Mouse (Mus musculus): ENCODE measurements around the gene Ms4a7. TPM values are rescaled to one million over a fixed set of nuclear protein-coding genes. Genes with fewer than 3 reads are reported as not detected.
"Not testable (repeated sequence)": the region's sequence is repeated elsewhere in the genome, so short reads cannot be mapped to it uniquely, and the experiment has no call there.

The Ms4a7 gene
- 1 to 10 TPM; 1.3 to 1.8 TPM for total RNA-seq (2021)
- long read RNA-seq, experiment 1, partial matches to known transcripts: 0 of 3 reads
- long read RNA-seq, experiment 1, other reads (novel, unspliced or antisense): 0 of 3 reads
- long read RNA-seq, experiment 2, partial matches to known transcripts: 0 of 2 reads
- long read RNA-seq, experiment 2, other reads (novel, unspliced or antisense): 0 of 2 reads

DNA sequence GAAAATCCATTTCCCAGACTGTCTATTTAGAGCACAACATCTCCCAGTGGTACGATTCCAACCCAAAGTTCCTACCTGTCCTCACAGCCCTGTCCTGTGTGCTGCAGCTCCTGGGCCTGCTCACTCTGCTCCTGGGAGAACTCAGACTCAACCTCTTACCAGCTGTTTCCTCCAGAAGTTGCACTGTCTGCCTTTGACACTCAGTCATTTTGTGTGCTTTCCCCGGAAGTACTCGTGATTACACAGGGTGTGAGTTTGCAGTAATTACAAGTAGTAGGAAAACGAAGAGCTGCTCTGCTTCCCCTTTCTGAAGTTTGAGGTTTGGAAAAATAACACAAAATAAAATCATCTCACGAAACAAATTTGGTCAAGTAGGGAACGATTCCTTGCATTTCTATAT is at the start of gene Ms4a7:
Gene Ms4a7 (minus strand): TSS at position 215 of the 400 bp plus-strand sequence.
- no peak for DNase-seq

DNA sequence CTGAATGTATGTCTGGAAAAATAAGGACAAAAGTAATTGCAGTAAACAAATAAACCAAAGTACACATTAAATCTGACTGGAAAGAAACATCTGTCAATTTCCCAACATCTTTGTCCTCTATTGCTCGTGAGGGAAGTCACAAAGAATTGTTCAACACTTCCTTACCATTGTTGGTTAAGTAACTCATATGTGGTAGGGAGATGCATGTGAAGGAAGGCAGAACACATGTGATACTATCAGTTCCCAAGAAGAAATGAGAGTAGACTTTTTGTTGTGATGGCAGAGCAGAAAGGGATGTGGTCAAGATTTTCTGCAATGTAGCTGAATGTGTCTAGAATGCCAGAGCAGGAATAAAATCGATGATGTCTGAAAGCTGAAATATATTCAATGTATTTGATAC is 40.5 kb upstream of the Ms4a7 start:
- no peak for DNase-seq

DNA sequence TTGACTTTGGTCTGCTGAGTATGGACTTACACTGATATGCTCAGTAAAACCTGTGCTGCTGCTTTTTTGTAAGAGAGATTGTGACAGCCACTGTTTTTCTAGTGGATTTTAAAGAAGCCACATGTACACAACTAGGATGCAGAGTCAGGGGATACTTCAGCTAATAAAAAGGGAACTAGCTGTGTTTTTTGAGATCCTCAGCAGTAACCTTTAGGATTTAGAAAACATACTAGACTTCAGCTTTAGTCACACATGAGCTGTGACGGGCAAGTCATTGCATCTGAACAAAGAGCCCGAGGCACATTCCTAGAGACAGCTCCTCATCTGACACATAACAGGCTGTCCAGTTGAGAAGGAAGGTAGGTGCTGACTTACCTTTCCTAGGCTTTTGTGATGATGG is 39.3 kb upstream of the Ms4a7 start, which contains the start of gene Ms4a4a:
Gene Ms4a4a (plus strand): TSS at position 251 of the 400 bp plus-strand sequence.
- DNase-seq: no peak

DNA sequence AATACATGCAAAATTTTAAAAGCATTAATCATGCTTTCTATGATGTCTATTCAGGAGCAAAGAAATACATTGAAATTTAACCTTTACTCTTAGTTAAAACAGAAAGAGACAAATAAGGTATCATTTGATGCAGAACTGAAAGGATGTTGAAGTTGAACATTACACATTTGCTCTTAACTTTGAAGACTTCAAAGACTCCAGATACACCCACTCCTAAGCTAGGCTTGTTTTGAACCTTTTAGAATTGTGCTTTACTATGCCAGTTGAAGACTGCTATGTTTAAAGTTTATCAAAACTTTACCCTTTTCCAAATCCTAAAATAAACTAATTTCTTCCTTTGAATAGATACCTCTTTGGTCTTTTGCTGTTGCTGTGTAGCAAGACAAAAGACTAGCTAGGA is 35.2 kb upstream of the Ms4a7 start:
- DNase-seq: no peak

- DNase-seq: no peak
Observed at GRCm38 (mm10) chr19:11368310-11368709, 32.4 kb upstream of the Ms4a7 start.

DNA sequence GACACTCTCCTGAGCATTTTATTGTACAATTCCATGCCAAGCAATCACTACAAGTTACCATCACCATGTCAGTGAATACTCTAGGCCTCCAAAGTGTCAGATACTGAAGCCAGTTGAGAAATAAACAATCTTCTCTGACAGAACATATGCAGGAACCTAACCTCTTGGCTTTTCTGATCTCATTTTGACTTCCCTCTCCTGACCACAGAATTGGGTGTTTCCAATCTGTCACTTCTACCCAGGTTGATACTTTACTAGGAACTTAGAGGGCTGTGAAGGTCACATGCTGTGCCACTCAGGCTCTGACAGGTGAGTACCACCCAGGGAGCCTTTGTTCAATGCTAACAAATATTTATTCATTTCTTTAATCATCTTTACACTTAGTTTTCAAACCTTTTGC is 26.1 kb upstream of the Ms4a7 start:
- DNase-seq: no peak

- DNase-seq: no peak
Observed at GRCm38 (mm10) chr19:11360106-11360505, 24.2 kb upstream of the Ms4a7 start.

DNA sequence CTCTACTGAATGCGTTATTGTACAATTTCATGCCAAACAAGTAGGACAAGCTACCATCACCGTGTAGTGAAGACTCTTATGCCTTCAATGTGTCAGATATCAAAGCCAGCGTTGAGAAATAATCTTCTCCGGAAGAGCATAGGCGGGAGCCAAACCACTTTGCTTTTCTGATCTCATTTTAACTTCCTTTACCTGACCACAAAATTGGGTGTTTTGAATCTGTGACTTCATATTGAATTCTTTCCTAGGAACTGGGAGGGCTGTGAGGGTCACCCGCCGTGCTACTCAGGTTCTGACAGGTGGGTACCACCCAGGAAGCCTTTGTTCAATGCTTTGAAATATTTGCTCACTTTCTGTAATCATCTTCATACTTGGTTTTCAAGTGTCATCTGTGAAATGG is 19.8 kb upstream of the Ms4a7 start:
- no peak for DNase-seq

GRCm38 (mm10) chr19:11351878-11352277 is 15.9 kb upstream of the Ms4a7 start:
- DNase-seq: no peak

- DNase-seq: no peak
Observed at GRCm38 (mm10) chr19:11349698-11350481, 13.9 kb upstream of the Ms4a7 start.

DNA sequence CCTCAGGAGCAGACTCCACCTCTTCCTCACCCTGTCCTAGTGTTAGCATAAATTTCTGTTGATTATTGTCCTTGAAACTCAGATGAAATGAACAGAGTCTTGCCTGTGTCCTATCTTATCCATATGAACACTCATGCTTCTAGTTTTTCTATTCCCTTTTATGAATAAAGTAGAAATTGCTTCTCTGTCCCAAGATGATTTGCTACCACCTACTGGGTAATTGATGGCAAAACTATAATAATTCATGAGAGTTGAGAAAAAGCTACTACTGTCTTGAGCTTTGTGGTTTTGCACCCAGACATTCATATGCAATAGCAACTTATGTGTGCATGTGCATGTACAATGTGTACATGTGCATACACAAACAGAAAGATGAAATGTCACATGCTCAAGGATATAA is 8.0 kb upstream of the Ms4a7 start:
- no peak for DNase-seq

- DNase-seq: no peak
Observed at GRCm38 (mm10) chr19:11343147-11343546, 7.2 kb upstream of the Ms4a7 start.

DNA sequence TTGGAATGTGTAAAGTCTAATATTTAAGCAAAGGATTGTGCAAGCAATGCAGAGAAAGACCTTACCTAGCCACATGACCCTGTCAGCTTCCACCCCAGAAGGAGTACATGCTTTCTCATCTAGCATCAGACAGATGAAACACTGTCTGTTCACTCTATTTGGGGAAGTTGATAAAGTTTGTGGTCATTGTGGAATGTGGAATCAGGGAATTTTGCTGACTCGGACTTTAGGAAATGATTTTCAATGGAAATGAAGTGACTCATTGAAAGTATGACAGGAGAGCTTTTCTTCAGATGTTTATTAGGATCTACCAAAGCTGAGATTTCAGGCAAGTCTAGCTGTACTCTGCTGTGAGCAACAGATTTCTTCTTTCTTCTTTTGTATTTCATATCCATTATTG is 14.8 kb downstream of the Ms4a7 start:
- no peak for DNase-seq

DNA sequence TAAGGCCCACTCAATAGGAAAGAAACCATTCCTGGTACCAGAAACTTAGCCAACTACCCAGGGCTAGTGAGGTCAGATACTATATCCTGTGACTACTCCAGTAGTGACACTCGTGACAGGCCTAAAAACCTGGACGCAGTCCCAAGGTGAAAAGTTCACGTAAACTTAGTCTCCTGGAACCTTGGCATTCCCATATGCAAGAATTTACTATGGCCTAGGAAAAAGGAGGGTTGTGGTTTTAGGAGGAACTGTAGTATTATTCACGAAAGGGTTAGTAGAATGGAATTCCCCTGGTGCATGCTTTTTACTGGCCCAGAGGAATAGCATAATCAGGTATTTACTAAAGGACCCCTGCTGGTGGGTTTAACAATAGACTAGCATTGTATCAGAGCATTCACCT is 19.2 kb downstream of the Ms4a7 start:
- no peak for DNase-seq

DNA sequence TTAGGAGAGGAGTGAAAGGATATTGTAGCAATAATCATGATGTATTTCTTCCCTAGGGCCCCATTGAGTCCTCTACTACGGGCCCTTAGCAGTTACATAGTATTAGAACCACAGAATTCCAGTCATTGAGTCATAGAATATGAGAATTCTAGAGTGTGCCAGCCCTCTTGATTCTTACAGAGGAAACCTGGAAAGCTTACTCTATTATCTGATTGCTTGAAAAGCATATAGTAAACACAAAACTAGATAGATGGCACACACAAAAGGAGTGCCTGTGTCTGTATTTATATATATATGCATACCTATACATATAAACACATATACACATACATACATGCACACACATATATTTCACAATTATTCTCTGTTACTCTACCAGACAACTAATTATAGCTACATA is 21.6 kb downstream of the Ms4a7 start, which contains the start of gene Ms4a14:
Gene Ms4a14 (minus strand): TSS at position 101 of the 400 bp plus-strand sequence.
- DNase-seq: no peak

DNA sequence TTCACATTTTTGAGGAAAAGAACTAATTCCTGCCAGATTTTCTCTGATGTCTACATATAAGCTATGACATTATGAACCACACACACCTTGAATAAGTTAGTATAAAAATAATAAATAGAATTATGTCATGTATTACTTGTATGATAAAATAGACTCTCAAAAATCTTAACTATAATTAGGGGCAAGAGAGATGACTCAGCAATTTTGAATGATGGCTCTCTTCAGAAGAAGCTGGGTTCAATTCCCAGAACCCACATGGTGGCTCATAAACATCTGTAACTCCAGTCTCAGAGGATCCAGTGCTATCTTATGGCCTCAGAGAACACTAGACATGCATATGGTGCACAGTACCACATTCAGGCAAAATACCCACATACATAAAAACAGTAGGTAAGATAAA is 27.1 kb downstream of the Ms4a7 start:
- no peak for DNase-seq

- not testable (repeated sequence) for DNase-seq
Observed at GRCm38 (mm10) chr19:11299529-11299928, 36.4 kb downstream of the Ms4a7 start.

DNA sequence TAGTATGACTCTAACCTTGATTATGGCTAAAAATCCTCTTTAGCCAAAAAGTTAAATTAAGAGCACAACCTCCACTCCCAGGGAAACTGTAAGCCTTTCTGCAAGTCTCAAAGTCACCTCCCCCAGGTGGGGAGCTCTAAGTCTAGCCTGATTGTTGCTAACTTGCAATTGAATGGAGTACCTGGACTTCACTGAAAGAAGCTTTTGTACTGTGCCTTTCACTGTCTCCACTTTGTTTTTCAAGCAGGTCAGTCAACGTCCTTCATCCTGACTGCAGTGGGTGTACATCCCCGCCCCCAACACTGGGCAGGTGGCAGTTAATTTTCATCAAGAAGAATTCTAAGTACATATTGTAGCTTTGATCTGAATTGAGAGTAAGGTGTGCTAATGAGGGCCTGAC is 37.0 kb downstream of the Ms4a7 start:
- no peak for DNase-seq

DNA sequence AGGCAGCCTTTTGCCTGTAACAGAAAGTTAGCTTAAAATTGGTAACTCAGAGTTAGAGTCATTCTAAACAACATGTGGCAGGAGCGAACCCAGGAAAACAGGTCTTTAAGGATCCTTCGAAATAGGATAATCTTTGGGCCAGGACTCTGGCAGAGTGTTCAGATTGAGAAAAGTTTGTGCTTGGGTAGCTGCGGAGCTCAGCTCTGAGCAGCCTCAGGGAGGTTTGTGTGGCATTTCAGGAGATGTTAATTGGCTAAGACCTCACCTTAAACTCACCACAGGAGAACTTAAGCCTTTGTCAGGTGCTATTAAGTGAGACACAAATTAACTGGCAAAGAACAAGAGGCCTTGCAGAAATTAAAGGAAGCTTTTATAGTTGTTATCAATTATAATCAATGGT is 42.3 kb downstream of the Ms4a7 start:
- DNase-seq: not testable (repeated sequence)

GRCm38 (mm10) chr19:11292990-11293389 is 43.0 kb downstream of the Ms4a7 start:
- no peak for DNase-seq

DNA sequence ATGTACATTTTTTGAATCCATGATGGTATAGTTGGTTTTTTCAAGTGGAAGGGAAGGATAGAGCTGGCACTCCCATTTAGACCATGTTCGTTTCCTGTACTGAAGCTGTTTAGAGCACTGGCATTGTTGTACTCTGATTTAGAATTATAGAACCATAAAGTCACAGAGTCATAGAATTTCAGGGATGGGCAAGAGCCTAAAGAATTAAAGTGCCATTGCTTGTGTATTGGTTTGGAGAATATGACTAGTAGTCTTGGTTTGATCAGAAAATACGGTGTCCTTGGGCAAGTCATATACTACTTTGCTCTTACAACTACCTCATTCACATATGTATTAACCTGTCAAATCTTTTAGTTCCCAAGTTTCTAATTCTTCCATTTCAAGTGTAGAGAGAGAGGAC is 52.2 kb downstream of the Ms4a7 start, which contains the start of gene Ms4a5:
Gene Ms4a5 (minus strand): TSS at position 101 of the 400 bp plus-strand sequence.
- no peak for DNase-seq

GRCm38 (mm10) chr19:11280223-11280622 is 55.7 kb downstream of the Ms4a7 start:
- no peak for DNase-seq

- DNase-seq: no peak
Observed at GRCm38 (mm10) chr19:11276431-11276830, 59.5 kb downstream of the Ms4a7 start.

Measured in gastrocnemius, postnatal 10 days (tissue).